28 mouse cellular contexts compared by ENCODE assay signal in genomic region chrX:47970864-47971263, GRCm38 (mm10). TPM values are rescaled to one million over a fixed set of nuclear protein-coding genes. Genes with fewer than 3 reads are reported as not detected.
DNase-seq lines count a peak whose midpoint lies in the region; TF ChIP-seq lines count a peak whose summit lies in the region.
"Had no signal": no experiment of that assay in that cellular context is flagged by ENCODE, and none has a peak within 500 bp of the region (broad histone marks: within the 10 kb centered on the region; RNA-seq: fewer than 3 reads in every experiment).

No protein-coding gene starts in this region.

- H3K27ac ChIP-seq in layer of hippocampus, adult 2 months: peak overlapping the region; percentile 55; the same call in 1 of the 2 replicates
- H3K27ac ChIP-seq: embryonic facial prominence, embryonic 13.5 days; forebrain, embryonic 10.5 days; gastrocnemius, adult 2 months; heart, adult 2 months; hindbrain, embryonic 14.5 days; liver, embryonic 14.5 days; macrophage; midbrain, embryonic 15.5 days; stomach, postnatal 0 days had no signal

- TF ChIP-seq CTCF in layer of hippocampus, adult 2 months (conservative IDR thresholded peaks at IDR 0.05): no peak

- no peak for DNase-seq in layer of hippocampus, adult 2 months (ENCODE audit: low spot score in 2 of 2)
- DNase-seq in layer of hippocampus, postnatal 25 days (ENCODE audit: extremely low spot score in 1 of 2, low spot score in 1 of 2): no peak
- peak; percentile 19 for DNase-seq in kidney, adult 9 months
- peak; percentile 37 for DNase-seq in kidney, postnatal 10 days
- no peak for DNase-seq in yolk sac, embryonic 10.5 days (ENCODE audit: low spot score)
- DNase-seq in spleen, postnatal 10 days (ENCODE audit: low spot score in 2 of 2): no peak
- DNase-seq in neural tube, embryonic 10.5 days (ENCODE audit: extremely low spot score, low spot score): no peak
- DNase-seq: adrenal gland, postnatal 14 days; cerebellum, adult 11-12 months; cerebellum, postnatal 10 days; gastrocnemius, adult 2 months; heart, adult 2 months; heart, postnatal 4 days; liver; lung, adult 2 months; lung, postnatal 10 days; spleen, adult 18-20 months; thymus, adult 18-20 months; thymus, postnatal 25 days had no signal

- no peak overlapping the region for H3K4me3 ChIP-seq in layer of hippocampus, adult 2 months
- H3K4me3 ChIP-seq: embryonic facial prominence, embryonic 13.5 days; forebrain, embryonic 10.5 days; gastrocnemius, adult 2 months; heart, adult 2 months; heart, embryonic 12.5 days; midbrain, embryonic 15.5 days had no signal

RNA-seq across cellular contexts. Expression of gene Ocrl, which starts 58.7 kb away (rescaled TPM):
- total RNA-seq in layer of hippocampus, adult 2 months (2021): 10 to 100 TPM; 53.5 to 65.1 TPM
- 10 to 100 TPM; 48.6 to 52.4 TPM for total RNA-seq in layer of hippocampus, postnatal 25 days (2021)
- total RNA-seq: G1E had no signal

Comparison
In these comparisons a context has a peak if more than half of its experiments do, and no peak if none do; other contexts are left out.
1. DNase-seq: peak in kidney, adult 9 months (single experiment) and kidney, postnatal 10 days (single experiment); none in layer of hippocampus, adult 2 months (0 of 2), layer of hippocampus, postnatal 25 days (0 of 2), yolk sac, embryonic 10.5 days (single experiment), spleen, postnatal 10 days (0 of 2) and neural tube, embryonic 10.5 days (single experiment).